Mouse (Mus musculus): Measurements from ENCODE around the gene Asic2.

DNA sequence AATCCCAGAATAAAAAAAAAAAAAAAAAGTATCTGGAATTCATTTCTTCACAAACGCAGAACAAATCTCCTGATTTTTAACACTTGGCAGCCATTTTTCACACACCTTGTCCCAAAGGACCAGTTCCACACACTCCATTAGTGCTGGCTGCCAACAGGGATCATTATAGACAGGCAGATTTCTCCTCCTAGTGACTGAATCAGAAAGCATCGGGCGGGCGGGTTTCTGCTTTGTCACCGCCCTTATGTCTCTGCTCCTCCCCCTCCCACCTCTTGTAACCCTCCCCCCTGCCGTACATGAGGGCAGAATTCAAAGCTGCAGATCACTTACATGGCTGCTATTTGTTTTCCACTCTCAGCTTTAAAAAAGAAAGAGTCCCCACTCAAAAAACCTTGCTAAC is 436.4 kb downstream of the Asic2 start:
- TF ChIP-seq CTCF (IDR thresholded peaks at IDR 0.05; ENCODE audit: borderline replicate concordance, insufficient read depth, low read depth, low read length): no peak
- no peak for TF ChIP-seq POLR2A (IDR thresholded peaks at IDR 0.05; ENCODE audit: borderline replicate concordance, insufficient read depth, low read length)
